ENCODE assay signal across 15 mouse cellular contexts in the genomic region with DNA sequence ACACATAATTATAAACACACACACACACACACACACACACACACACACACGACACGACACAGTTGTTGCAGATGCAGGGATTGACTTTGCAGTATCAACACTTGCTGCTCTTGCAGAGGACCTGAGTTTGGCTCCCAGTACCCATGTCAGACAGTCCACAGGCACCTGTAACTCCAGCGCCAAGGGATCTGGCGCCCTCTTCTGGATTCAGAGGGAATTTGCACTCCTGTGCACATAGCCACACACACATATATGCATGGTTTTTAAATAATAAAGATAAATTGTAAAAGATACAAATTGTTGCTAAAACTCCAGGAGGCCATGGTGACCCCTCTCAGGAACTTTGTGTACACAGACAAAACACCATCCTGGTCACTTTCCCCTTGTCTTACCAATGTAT. TPM values are rescaled to one million over a fixed set of nuclear protein-coding genes. Genes with fewer than 3 reads are reported as not detected.
DNase-seq lines count a peak whose midpoint lies in the region; ATAC-seq and TF ChIP-seq lines count a peak whose summit lies in the region.
"Had no signal": no experiment of that assay in that cellular context is flagged by ENCODE, and none has a peak within 500 bp of the region (broad histone marks: within the 10 kb centered on the region; RNA-seq: fewer than 3 reads in every experiment).

No protein-coding gene starts in this region.

- H3K4me3 ChIP-seq in layer of hippocampus, adult 2 months: no peak overlapping the region
- H3K4me3 ChIP-seq in CH12.LX (replicated peaks in 1 of 3; ENCODE audit: low read depth in 2 of 3, low read length in 2 of 3, poor library complexity in 1 of 3): no peak overlapping the region
- no peak overlapping the region for H3K4me3 ChIP-seq in bone marrow macrophage, adult 2 months (ENCODE audit: insufficient read depth, low read length)
- H3K4me3 ChIP-seq in hindbrain, embryonic 12.5 days: no peak overlapping the region
- H3K4me3 ChIP-seq: embryonic facial prominence, embryonic 10.5 days; limb, embryonic 10.5 days had no signal

- dilution Hi-C loops in CH12.LX (cut with MboI; ENCODE audit: extremely low pct_ligation_motif_present, extremely low pct_unique_long_range_greater_than_20kb, low sequenced_read_pairs): no loop called here

- peak; percentile 56 for TF ChIP-seq RAD21 in CH12.LX (IDR thresholded peaks at IDR 0.05; ENCODE audit: low read depth, low read length)

- H3K27me3 ChIP-seq in CH12.LX (replicated peaks): no peaks in the 10 kb centered on the region
- peaks cover 40% of the 10 kb centered on the region for H3K27me3 ChIP-seq in hindbrain, embryonic 12.5 days

- H3K27ac ChIP-seq in layer of hippocampus, adult 2 months: no peak overlapping the region
- no peak overlapping the region for H3K27ac ChIP-seq in CH12.LX (ENCODE audit: insufficient read depth, low read depth)
- H3K27ac ChIP-seq in bone marrow macrophage, adult 2 months (ENCODE audit: insufficient read depth, low read depth, low read length): no peak overlapping the region
- H3K27ac ChIP-seq in hindbrain, embryonic 12.5 days: no peak overlapping the region
- H3K27ac ChIP-seq: embryonic facial prominence, embryonic 10.5 days; limb, embryonic 10.5 days had no signal

- H3K79me2 ChIP-seq in CH12.LX (replicated peaks; ENCODE audit: control insufficient read depth, extremely low read depth, insufficient read depth, poor library complexity, severe bottlenecking): no peaks in the 10 kb centered on the region

- TF ChIP-seq POLR2A in CH12.LX (IDR thresholded peaks at IDR 0.05; ENCODE audit: low read depth, low read length): no peak
- TF ChIP-seq POLR2A in bone marrow macrophage, adult 2 months (IDR thresholded peaks at IDR 0.05; ENCODE audit: borderline replicate concordance, low read depth, low read length): no peak

- no peak for TF ChIP-seq EP300 in CH12.LX (IDR thresholded peaks at IDR 0.05; ENCODE audit: low read length)

- no peak for DNase-seq in layer of hippocampus, adult 2 months (ENCODE audit: low spot score in 2 of 2)
- DNase-seq in layer of hippocampus, adult 8-10 months (ENCODE audit: low spot score in 2 of 2): no peak
- DNase-seq in 416B (ENCODE audit: low read depth) (peak; percentile 24), CH12.LX (ENCODE audit: extremely low read depth) (no peak)
- DNase-seq in right cerebral cortex, postnatal 14 days: no peak
- DNase-seq: cerebellum, postnatal 10 days; heart, adult 11 months; heart, postnatal 10 days; kidney, postnatal 25 days; lung, adult 2 months had no signal

- H3K4me2 ChIP-seq in CH12.LX (ENCODE audit: insufficient read depth, low read depth, poor library complexity, severe bottlenecking): no peak overlapping the region
- no peak overlapping the region for H3K4me2 ChIP-seq in hindbrain, embryonic 12.5 days (replicated peaks)

- TF ChIP-seq CTCF in layer of hippocampus, adult 2 months (conservative IDR thresholded peaks at IDR 0.05): peak; percentile 50
- TF ChIP-seq CTCF in CH12.LX (conservative IDR thresholded peaks at IDR 0.05 in 1 of 2, IDR thresholded peaks at IDR 0.05 in 1 of 2; ENCODE audit: low read depth in 2 of 2, low read length in 2 of 2): peak; percentile 59 to 65
- TF ChIP-seq CTCF in bone marrow macrophage, adult 2 months (IDR thresholded peaks at IDR 0.05; ENCODE audit: low read depth, low read length): peak; percentile 21; the same call in 1 of the 2 replicates

- in situ Hi-C loops in CH12.LX (cut with MboI; ENCODE audit: low pct_ligation_motif_present, low pct_unique_long_range_greater_than_20kb, low sequenced_read_pairs): no loop called here

- ATAC-seq in hindbrain, embryonic 12.5 days (ENCODE audit: low FRiP score): no peak

- H3K4me1 ChIP-seq in CH12.LX (ENCODE audit: control insufficient read depth in 1 of 2, insufficient read depth in 2 of 2): peaks cover 0 to 3% of the 10 kb centered on the region in 2 experiments; a peak in 1 of 4 replicates
- peaks cover 14% of the 10 kb centered on the region for H3K4me1 ChIP-seq in bone marrow macrophage, adult 2 months (ENCODE audit: control insufficient read depth, insufficient read depth, low read length)
- peaks cover 8% of the 10 kb centered on the region; the same call in 1 of the 2 replicates for H3K4me1 ChIP-seq in hindbrain, embryonic 12.5 days

- H3K9me3 ChIP-seq in CH12.LX (replicated peaks; ENCODE audit: low read length): peaks cover 3% of the 10 kb centered on the region
- H3K9me3 ChIP-seq in hindbrain, embryonic 12.5 days (replicated peaks): no peaks in the 10 kb centered on the region
- H3K9me3 ChIP-seq: embryonic facial prominence, embryonic 10.5 days; limb, embryonic 10.5 days had no signal

- H3K9ac ChIP-seq in CH12.LX (ENCODE audit: insufficient read depth, low read depth): no peak overlapping the region
- no peak overlapping the region for H3K9ac ChIP-seq in hindbrain, embryonic 12.5 days

- 65% methylated on average over 4 of the region's 4 CpGs for WGBS in hindbrain, embryonic 12.5 days

- H3K36me3 ChIP-seq in CH12.LX (replicated peaks in 1 of 2; ENCODE audit: control insufficient read depth in 1 of 2, insufficient read depth in 1 of 2, low read length in 1 of 2): no peaks in the 10 kb centered on the region
- H3K36me3 ChIP-seq in hindbrain, embryonic 12.5 days: no peaks in the 10 kb centered on the region
- H3K36me3 ChIP-seq: embryonic facial prominence, embryonic 10.5 days; limb, embryonic 10.5 days had no signal

TF ChIP-seq in CH12.LX, 34 proteins besides CTCF, POLR2A, EP300 and RAD21:
- TF ChIP-seq RCOR1 (conservative IDR thresholded peaks at IDR 0.05; ENCODE audit: low read depth, low read length) (no peak), SMC3 (IDR thresholded peaks at IDR 0.05; ENCODE audit: low read depth, low read length) (peak; percentile 50), ZC3H11A (IDR thresholded peaks at IDR 0.05; ENCODE audit: low read depth, low read length) (no peak), SIN3A (IDR thresholded peaks at IDR 0.05; ENCODE audit: low read length) (no peak)

RNA-seq across cellular contexts. Expression of gene Trmo, which starts 20.2 kb away (rescaled TPM):
- 1 to 10 TPM; 4.6 to 4.8 TPM for total RNA-seq in layer of hippocampus, adult 2 months (2021)
- 1 to 10 TPM; 4.8 to 6.9 (median 5.6) TPM for total RNA-seq in layer of hippocampus, adult 8-10 months (2022)
- total RNA-seq in CH12.LX (2012; rRNA removed) (17.5 and 18.8 TPM in 2 replicates), CH12.LX (2014; rRNA removed) (24.1 and 27.0 TPM in 2 replicates)
- 10.9 and 15.4 TPM in 2 replicates for polyA plus RNA-seq in CH12.LX (2012; ENCODE audit: insufficient read length, low read depth)
- 4.2 and 5.7 TPM in 2 replicates for polyA plus RNA-seq in bone marrow macrophage, adult 2 months (2012; ENCODE audit: insufficient read depth, insufficient read length, missing spikeins)
- polyA plus RNA-seq in hindbrain, embryonic 12.5 days (2016; fragmentation: Nextera tagmentation; extraction: Ambion mirVana): 8.1 and 9.0 TPM in 2 replicates

RNA-seq across cellular contexts. Expression of gene Foxe1, which starts 25.7 kb away (rescaled TPM):
- total RNA-seq in layer of hippocampus, adult 2 months (2021): not detected
- total RNA-seq in layer of hippocampus, adult 8-10 months (2022): not detected
- not detected in 2 replicates for total RNA-seq in CH12.LX (2012; rRNA removed)
- total RNA-seq in CH12.LX (2014; rRNA removed): not detected in 2 replicates
- not detected in 2 replicates for polyA plus RNA-seq in CH12.LX (2012; ENCODE audit: insufficient read length, low read depth)
- polyA plus RNA-seq in bone marrow macrophage, adult 2 months (2012; ENCODE audit: insufficient read depth, insufficient read length, missing spikeins): not detected in 2 replicates
- 0.09 TPM in 1 of 2 replicates, not detected in the other for polyA plus RNA-seq in hindbrain, embryonic 12.5 days (2016; fragmentation: Nextera tagmentation; extraction: Ambion mirVana)
- total RNA-seq: heart, postnatal 10 days; layer of hippocampus, postnatal 25 days had no signal
- polyA plus RNA-seq: limb, embryonic 10.5 days had no signal

RNA-seq across cellular contexts. Expression of gene Hemgn, which starts 44.2 kb away (rescaled TPM):
- total RNA-seq in layer of hippocampus, adult 2 months (2021): not detected
- not detected for total RNA-seq in layer of hippocampus, adult 8-10 months (2022)
- total RNA-seq in CH12.LX (2012; rRNA removed) (0.04 TPM in 1 of 2 replicates, not detected in the other), CH12.LX (2014; rRNA removed) (0.09 TPM in 1 of 2 replicates, not detected in the other)
- 0.11 TPM in 1 of 2 replicates, not detected in the other for polyA plus RNA-seq in CH12.LX (2012; ENCODE audit: insufficient read length, low read depth)
- not detected in 2 replicates for polyA plus RNA-seq in bone marrow macrophage, adult 2 months (2012; ENCODE audit: insufficient read depth, insufficient read length, missing spikeins)
- 2.4 and 4.3 TPM in 2 replicates for polyA plus RNA-seq in hindbrain, embryonic 12.5 days (2016; fragmentation: Nextera tagmentation; extraction: Ambion mirVana)
- total RNA-seq: layer of hippocampus, postnatal 25 days had no signal
- polyA plus RNA-seq: lung, adult 2 months had no signal
